Mouse (Mus musculus) inflammation-experienced regulatory T-cells, adult 6 months (primary cell): ENCODE results near the gene Catip. TPM values are rescaled to one million over a fixed set of nuclear protein-coding genes. Genes with fewer than 3 reads are reported as not detected.
"Not testable (repeated sequence)": the region's sequence is repeated elsewhere in the genome, so short reads cannot be mapped to it uniquely, and the experiment has no call there.

Experiments
- ATAC-seq: one replicate; pipeline ENCODE4 v1.8.0; 2017
- polyA plus RNA-seq, 3 experiments: library from polyadenylated mRNA; unstranded; fragments of 100-300 nt; shearing (Covaris generic); gene quantifications; one replicate each; pipeline ENCODE4 v1.2.1; 2017

Catip gene
- not detected for polyA plus RNA-seq

- ATAC-seq: peak; percentile 77
Measured at GRCm38 (mm10) chr1:74361812-74362211, at the start of gene Catip. Catip (plus strand) TSS chr1:74362108.

- ATAC-seq: peak; percentile 83
Measured at GRCm38 (mm10) chr1:74313049-74313692, 48.7 kb upstream of the Catip start.

- no peak for ATAC-seq
Measured at GRCm38 (mm10) chr1:74314796-74315195, 47.1 kb upstream of the Catip start.

GRCm38 (mm10) chr1:74316114-74316827, 45.6 kb upstream of the Catip start:
- peak; percentile 48 for ATAC-seq

GRCm38 (mm10) chr1:74318711-74319110, 43.2 kb upstream of the Catip start:
- ATAC-seq: no peak

- ATAC-seq: no peak
Measured at GRCm38 (mm10) chr1:74321396-74321795, 40.5 kb upstream of the Catip start.

GRCm38 (mm10) chr1:74326916-74327315, 35.0 kb upstream of the Catip start:
- not testable (repeated sequence) for ATAC-seq

- no peak for ATAC-seq
Measured at GRCm38 (mm10) chr1:74329899-74330431, 31.9 kb upstream of the Catip start.

GRCm38 (mm10) chr1:74331046-74331681, 30.7 kb upstream of the Catip start:
- ATAC-seq: no peak

- ATAC-seq: peak; percentile 93
Measured at GRCm38 (mm10) chr1:74332241-74332763, 29.6 kb upstream of the Catip start.

- ATAC-seq: no peak
Measured at GRCm38 (mm10) chr1:74332930-74333329, 29.0 kb upstream of the Catip start.

- no peak for ATAC-seq
Measured at GRCm38 (mm10) chr1:74334607-74335006, 27.3 kb upstream of the Catip start.

GRCm38 (mm10) chr1:74335033-74335432, 26.9 kb upstream of the Catip start:
- ATAC-seq: no peak

- ATAC-seq: no peak
Measured at GRCm38 (mm10) chr1:74335436-74336170, 26.3 kb upstream of the Catip start.

GRCm38 (mm10) chr1:74337241-74337771, 24.6 kb upstream of the Catip start:
- ATAC-seq: no peak

GRCm38 (mm10) chr1:74338013-74338412, 23.9 kb upstream of the Catip start:
- no peak for ATAC-seq

GRCm38 (mm10) chr1:74338626-74339025, 23.3 kb upstream of the Catip start:
- ATAC-seq: no peak

- no peak for ATAC-seq
Measured at GRCm38 (mm10) chr1:74339917-74340316, 22.0 kb upstream of the Catip start.

- ATAC-seq: no peak
Measured at GRCm38 (mm10) chr1:74340361-74340764, 21.5 kb upstream of the Catip start.

GRCm38 (mm10) chr1:74340992-74341391, 20.9 kb upstream of the Catip start:
- ATAC-seq: not testable (repeated sequence)

- peak; percentile 35 for ATAC-seq
Measured at GRCm38 (mm10) chr1:74341898-74342297, 20.0 kb upstream of the Catip start.

GRCm38 (mm10) chr1:74342308-74342707, 19.6 kb upstream of the Catip start:
- peak; percentile 41 for ATAC-seq
